ENCODE assay signal across 19 mouse cellular contexts in genomic region chr5:107647580-107647979, GRCm38 (mm10).
"Had no signal": no experiment of that assay in that cellular context is flagged by ENCODE, and none has a peak within 500 bp of the region (broad histone marks: within the 10 kb centered on the region; RNA-seq: fewer than 3 reads in every experiment).

No protein-coding gene starts in this region.

- DNase-seq: lung, adult 2 months; lung, postnatal 14 days; lung, postnatal 36 days; retina, postnatal 1 day; right cerebral cortex, adult 18-20 months; right cerebral cortex, postnatal 25 days; right cerebral cortex, postnatal 4 days; spleen, adult 18-20 months; thymus, adult 18-20 months; thymus, postnatal 14 days; thymus, postnatal 36 days had no signal

- H3K9ac ChIP-seq: lung, embryonic 15.5 days; midbrain, embryonic 13.5 days; midbrain, embryonic 15.5 days; neural tube, embryonic 12.5 days had no signal

- ATAC-seq: lung, postnatal 0 days; midbrain, embryonic 13.5 days; midbrain, embryonic 15.5 days had no signal

- H3K36me3 ChIP-seq: lung, embryonic 15.5 days; midbrain, embryonic 15.5 days; neural tube, embryonic 12.5 days had no signal

- H3K27me3 ChIP-seq: lung, embryonic 15.5 days; megakaryocyte, embryonic 14.5 days; midbrain, embryonic 13.5 days; midbrain, embryonic 15.5 days; neural tube, embryonic 12.5 days had no signal

- H3K4me1 ChIP-seq: lung, embryonic 15.5 days; midbrain, embryonic 13.5 days; midbrain, embryonic 15.5 days; neural tube, embryonic 12.5 days had no signal

- H3K27ac ChIP-seq: lung, embryonic 15.5 days; macrophage; midbrain, embryonic 13.5 days; midbrain, embryonic 15.5 days; neural tube, embryonic 12.5 days had no signal

- H3K4me2 ChIP-seq: lung, embryonic 15.5 days; midbrain, embryonic 11.5 days; midbrain, embryonic 13.5 days; midbrain, embryonic 15.5 days; neural tube, embryonic 12.5 days had no signal

- H3K4me3 ChIP-seq: lung, embryonic 15.5 days; megakaryocyte, embryonic 14.5 days; midbrain, embryonic 13.5 days; midbrain, embryonic 15.5 days; neural tube, embryonic 12.5 days had no signal

- H3K9me3 ChIP-seq: lung, embryonic 15.5 days; megakaryocyte, embryonic 14.5 days; midbrain, embryonic 13.5 days; midbrain, embryonic 15.5 days; neural tube, embryonic 12.5 days had no signal
